Mouse (Mus musculus): ENCODE results near the gene Ncapg2. TPM values are rescaled to one million over a fixed set of nuclear protein-coding genes. Genes with fewer than 3 reads are reported as not detected.
A peak's percentile ranks its signal among the peaks of the same experiment; 100 is the strongest.

The Ncapg2 gene
- polyA plus RNA-seq, 1 experiment from 2014 or later: 43.2 TPM

DNA sequence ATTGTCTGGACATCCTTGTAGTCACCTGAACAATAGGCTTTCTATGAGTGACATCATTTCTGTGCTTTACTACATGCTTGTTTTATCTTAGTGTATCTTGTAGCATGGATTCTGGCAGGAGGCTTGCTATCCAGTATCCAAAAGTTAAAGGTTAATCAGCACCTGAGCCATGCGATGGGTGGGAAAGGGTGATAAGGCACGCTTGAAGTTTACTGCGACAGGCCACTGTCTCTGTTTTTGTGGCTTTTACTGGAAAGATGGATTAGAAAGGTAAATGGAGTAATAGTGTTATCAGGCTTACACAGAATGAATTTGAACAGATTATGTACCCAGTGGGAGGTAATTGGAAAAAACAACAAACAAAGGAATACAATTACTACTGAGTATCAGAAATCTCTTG, 37.0 kb downstream of the Ncapg2 start:
- no peak for DNase-seq (ENCODE audit: low spot score)

DNA sequence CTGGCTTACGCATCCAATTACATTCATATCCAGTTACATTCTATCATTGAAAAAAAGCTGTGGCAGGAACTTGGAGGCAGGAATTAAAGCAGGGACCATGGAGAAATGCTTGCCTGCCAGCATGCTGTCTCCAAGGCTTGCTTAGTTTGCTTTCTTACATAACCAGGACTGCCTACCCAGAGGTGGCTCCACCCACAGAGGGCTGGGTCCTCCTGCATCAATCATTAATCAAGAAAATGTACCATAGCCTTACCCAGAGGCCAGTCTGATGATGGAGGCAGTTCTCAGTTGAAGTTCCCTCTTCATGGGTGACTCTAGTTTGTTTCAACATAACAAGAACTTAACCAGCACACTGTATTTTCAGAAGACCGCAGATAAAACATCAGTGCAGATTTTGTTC, 44.3 kb downstream of the Ncapg2 start:
- no peak for DNase-seq (ENCODE audit: low spot score)

DNA sequence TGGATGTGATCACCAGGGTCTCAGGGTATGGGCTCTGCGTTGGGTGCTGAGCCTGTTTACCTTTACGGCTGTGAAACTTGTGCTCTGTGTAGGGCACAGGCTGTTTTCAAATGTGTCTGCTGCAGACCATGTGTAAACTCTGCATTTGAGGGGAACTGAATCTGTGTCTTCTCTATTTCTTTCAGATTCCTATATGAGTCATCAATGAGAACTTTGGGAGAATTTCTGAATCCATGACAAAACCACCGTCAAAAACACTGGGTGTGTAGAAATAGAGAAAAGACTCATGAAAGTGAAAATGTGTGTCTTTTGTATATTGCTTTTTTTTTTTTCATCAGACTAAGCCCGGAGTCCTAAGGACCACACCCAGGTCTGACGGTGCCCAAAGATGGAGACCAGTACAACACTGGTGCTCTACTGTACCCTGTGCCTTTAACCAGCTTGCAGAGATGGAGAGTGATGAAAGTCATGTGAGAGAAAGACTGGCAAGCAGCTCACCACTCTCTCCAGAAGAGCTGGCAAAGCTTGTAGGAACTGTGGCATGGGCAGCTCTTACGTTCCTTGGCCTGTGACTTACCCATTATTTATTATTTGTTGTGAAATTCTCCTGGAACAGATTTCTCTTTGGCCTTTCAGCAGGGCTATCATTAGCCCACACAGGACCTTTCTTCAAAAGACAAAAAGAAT, 55.3 kb downstream of the Ncapg2 start:
- no peak for DNase-seq (ENCODE audit: low spot score)

DNA sequence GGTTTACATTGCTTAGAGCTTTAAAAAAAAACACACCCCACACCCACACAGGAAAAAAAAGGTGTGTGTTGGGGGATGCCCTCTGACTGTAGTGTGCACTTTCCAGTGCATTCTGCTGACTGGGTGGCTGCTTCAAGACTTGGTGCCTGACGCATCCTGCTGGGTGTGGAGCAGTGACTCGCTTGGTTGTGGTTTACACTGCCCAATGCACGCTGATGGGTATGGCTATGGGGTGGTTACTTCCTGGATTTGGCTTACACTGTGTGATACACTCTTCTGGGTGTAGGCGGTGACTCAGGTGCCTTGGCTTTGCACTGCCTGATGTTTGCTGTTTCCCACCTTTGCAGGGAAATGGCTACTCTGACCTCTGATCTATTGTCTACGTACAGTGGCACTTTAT, 61.8 kb downstream of the Ncapg2 start:
- DNase-seq (ENCODE audit: low spot score): peak; percentile 7

DNA sequence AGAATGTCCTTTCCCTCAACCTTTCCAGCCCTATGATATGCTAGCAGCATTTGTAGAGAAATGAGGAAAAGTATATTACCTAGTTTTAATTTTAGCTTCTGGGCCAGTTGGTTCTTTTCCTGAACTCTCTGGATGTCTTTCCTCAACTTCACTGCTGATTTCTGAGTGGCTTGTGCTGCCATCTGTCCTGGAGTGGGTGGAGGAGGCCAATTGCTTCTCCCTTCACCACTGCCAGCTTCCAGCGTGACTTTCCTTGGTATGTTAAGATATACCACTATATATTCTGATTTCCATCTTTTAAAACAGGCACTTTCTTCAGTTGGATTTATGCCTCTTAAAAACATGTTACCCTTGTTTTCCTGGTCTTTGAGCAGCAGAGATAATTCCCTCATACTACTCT, 63.1 kb downstream of the Ncapg2 start:
- DNase-seq (ENCODE audit: low spot score): no peak

DNA sequence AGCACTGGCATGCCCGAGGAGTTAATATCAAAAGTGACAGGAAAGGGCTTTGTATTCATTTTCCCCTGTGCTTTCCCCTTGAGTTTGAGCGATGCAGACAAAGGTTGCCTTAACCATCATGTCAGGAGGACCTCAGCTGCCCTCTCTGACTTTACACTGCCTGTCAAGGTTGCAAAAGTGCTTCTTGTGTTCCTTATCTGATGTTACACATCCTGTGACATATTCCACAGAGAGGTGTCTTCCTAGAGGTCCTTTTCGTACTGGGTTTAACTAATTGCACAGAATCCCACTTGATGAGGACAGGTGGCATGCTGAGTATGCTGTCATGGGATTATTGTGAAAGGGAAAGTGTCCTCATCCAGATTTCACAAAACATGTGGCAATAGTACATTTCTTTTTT, 63.9 kb downstream of the Ncapg2 start:
- no peak for DNase-seq (ENCODE audit: low spot score)

DNA sequence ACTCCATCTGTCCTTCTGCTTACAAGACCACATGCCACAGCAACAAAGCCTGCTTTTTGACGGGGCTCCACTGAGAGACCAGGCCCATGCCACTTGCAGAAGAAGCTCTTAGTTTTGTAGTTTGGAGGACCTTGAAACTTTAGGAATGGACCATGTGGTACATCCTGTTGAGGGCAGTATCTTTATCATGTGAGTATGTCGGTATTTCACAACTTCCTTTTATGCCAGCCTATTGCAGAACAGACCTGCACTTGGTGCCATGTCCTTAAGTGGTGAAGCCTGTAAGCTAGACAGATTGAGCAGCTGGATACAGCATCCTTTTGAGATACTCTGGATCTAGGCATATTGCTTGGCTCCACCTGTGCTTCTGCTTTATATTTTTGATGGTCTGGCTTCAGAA, 68.1 kb downstream of the Ncapg2 start:
- DNase-seq (ENCODE audit: low spot score): no peak

DNA sequence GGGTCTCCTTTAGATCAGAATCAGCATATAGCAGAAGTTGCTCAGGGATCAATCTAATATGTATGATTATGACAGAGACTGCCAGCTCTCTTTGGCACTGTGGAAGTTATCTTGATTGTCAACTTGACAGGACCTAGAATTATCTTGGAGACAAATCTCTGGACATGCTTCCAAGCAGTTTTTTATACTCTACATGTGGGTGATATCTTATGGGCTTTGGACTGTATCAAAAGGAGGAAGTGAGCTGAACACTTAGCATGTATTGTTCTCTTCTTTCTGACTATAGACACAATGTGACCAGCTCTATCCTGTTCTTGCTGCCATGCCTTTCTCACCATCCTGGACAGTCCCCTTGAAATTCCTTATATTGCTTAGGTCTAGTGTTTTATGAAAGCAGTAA, 68.6 kb downstream of the Ncapg2 start:
- DNase-seq (ENCODE audit: low spot score): no peak

DNA sequence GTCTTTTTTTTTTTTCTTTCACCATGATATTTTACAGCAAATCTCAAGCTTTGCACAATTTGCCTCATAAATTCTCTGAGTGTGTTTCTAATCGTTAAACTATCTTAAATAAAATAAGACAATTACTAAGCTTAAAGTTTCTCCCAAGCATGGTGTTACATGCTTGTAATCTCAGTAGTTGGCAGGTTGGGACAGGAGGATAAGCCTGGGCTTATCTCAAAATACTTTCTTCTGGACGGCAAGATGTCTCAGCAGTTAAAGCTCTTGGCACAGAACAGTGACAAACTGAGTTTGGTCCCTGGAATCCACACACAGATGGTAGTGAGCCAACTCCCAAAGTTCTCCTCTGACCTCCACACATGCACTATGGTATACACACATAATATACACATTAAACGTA, 69.5 kb downstream of the Ncapg2 start:
- DNase-seq (ENCODE audit: low spot score): no peak

DNA sequence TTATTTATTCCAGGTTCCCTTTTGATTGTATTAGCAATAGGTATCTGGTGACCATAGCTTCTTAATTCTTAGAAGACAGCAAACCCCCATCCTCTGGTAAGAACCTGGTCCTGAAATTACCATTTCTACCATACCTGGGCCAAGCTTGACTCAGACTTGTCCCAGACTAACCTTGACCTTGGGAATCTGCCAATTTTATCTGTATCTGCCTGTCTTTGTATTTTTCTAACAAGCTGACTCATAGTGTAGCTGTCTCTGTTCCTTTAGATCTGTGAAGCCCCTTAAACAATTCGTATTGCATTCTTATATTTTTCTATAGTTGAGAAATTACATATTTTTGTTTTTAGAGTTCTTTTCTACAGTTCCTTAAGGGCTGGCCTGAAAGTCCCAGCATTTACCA, 73.6 kb downstream of the Ncapg2 start:
- DNase-seq (ENCODE audit: low spot score): no peak

DNA sequence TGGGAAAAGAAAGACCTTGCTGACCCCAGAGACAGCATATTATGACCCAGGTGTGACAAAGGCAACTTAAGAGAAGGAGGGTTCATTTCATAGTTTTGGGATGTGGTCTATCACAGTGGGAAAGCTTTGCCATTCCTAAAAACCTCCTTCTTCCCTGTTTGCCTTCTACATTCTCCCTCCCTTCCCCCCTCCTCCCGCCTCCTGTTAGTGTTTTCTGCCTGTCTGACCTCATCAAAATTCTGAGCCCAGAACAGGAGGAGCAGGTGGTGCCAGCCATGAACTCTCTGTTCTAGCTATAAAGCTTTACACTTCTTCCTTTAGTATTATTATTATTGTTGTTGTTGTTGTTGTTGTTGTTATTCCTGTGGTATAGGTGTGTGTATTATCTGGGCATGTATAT, 76.7 kb downstream of the Ncapg2 start:
- no peak for DNase-seq (ENCODE audit: low spot score)

DNA sequence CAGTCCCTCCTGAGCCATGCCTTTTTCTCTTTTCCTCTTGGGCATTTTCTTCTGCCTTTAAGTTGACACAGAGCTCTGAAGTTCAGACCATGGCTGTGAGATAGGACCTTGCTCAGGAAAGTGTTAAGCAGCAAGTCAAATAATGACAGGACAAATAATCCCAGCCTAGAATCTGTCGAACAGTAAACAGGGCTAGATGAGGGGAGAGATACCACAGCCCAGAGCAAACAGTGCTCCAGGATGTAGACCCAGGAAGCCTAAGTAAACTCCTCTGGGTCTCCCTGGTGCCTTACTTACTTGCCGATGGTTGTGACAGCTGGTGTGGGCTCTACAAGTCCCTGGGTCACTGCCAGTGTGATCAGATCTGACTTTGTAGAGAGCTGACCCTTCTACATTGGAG, 78.4 kb downstream of the Ncapg2 start:
- DNase-seq (ENCODE audit: low spot score): no peak

DNA sequence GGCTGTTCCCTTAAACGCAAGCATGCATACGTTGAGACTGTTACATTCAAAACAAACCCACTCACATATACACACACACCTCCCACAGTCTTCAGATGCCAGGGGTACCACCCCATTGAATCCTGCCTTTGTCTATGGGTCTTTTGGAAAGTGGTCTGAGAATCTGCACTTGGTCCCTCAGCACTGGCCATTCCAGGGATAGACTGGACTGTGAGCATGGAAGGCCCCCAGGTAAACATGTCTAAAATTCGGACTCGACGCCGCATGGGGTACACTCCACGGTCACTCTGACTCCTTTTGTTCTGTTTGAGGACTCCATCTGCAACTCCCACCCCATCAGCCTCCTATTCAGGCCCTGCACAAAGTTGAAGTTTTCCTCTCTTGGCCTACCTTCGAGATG, 79.8 kb downstream of the Ncapg2 start:
- no peak for DNase-seq (ENCODE audit: low spot score)

DNA sequence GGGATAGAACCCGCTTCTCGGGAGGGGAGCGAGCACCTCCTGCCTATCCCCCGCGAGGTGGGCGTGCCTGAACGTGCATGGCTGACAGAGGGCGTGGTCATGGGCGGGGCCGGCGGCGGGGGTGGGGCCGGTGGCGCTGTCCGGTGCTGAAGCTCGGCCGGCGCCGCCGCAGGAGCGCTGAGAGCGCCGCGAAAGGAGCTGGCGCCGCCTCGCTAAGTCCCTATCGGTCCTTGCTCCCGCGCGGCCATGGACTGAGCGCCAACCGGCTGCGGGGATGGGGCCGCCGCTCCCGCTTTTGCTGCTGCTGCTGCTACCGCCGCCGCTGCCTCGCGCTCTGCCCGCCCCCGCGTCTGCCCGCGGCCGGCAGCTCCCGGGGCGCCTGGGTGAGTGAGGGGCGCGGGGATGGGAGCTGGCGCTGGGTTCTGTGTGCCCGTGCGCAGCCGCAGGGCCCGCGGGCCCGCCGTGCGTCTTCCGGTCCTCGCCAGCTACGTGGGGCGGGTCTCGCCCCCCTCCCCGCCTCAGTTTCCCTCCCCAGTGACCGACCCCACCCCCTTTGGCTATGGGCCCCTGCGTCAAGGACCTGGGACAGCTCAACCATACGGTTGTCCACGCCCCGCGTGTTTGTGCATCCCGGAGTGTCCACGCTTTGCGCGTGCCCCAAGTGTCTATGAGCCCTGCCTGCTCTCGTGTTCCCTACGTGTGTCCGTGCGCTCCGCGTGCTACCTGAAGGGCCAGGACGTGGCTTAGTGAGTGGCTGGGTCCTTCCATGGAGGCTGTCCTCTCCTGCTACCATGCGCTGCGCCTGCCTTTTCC, 80.6 kb downstream of the Ncapg2 start, which contains the start of gene Ptprn2:
TSS of gene Ptprn2 (plus strand) at position 130 of the 813 bp plus-strand sequence.
- DNase-seq (ENCODE audit: low spot score): peak; percentile 73

DNA sequence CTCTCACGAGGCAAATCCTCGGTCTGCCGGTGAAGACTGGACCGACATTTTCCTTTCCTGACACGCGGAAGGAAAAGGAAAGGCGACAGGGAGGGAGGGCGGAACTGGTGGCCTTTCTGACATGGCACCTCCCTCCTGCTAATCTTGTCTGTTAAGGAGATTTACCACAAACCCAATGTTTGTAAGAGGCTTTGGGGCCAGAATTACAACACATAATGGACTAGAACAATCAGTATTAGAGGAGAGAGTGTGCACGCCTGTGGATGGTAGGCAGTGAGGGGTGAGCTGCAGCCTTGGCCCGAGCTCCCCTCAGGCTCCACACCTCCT, 81.2 kb downstream of the Ncapg2 start:
- no peak for DNase-seq (ENCODE audit: low spot score)

DNA sequence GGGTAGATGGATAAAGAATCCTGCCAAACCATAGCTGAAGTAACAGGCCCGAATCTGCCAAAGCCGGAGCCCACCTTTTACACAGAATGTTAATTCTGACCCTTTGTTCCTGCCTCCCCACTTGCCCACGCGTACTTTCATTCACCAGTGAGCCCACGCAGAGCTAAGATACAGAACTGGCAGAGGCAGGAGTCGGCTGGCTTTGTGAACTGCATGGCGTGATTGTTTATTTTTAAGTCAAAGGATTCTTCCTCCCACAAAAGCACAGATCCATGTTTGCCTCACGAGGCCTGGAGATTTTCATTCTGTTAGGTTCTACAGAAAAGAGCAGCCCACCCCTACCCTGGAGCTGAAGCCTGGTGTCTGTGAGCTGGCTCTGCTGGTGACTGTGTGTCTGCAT, 83.6 kb downstream of the Ncapg2 start:
- no peak for DNase-seq (ENCODE audit: low spot score)

DNA sequence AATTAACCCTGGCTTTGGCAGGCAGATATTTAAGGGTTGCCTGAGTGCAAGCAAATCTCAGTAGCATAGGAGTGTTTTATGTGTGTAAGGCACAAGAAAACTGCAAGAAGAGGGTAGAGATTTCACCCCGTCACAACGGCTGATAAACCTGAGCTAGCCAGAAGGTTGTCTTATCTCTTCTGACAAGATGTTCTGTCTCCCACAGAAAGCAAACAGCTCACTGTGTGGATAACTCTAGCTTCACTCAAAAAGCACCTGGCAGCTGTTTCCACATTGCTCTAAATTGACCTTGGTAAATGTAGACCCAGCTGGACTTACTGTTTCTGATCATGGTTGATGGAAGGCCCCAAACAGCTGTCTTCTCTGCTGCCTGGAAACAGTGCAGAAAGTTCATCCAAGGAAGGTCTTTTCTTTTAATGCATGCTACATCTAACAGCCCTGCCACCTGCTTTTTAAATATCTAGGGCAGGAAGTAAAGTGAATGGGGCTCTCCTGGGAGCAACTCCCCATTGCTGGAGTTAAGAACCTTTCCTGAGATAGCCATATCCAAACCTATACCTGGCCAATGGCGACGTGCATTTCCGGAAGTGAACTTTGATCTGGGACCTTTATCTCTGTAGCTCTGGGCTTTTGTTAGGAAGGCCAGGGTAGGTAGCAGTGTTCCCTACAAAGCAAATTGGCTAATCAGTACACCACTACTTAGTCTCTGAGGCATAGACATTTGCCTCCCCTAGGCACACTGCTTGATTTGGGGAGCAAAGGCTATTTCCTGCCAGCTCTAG, 85.6 kb downstream of the Ncapg2 start:
- DNase-seq (ENCODE audit: low spot score): no peak

DNA sequence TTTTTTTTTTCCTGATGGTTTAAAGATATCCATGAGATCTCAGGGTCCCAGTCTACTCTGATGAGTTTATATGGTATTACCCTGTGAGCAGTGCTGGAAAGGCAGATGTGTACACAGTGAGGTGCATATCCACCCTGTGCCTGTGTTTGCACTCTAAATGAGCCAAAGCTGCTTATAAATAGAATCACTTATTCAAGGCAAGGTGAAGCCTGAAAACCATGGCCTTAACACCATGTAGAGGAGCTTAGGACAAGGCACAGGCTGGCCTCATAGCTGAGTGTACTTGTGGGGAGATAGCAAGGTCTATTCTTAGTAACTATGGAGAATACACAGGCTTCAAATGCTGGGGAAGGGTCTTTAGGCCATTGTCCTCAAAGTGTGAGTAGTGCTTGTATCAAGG, 93.5 kb downstream of the Ncapg2 start:
- DNase-seq (ENCODE audit: low spot score): no peak

DNA sequence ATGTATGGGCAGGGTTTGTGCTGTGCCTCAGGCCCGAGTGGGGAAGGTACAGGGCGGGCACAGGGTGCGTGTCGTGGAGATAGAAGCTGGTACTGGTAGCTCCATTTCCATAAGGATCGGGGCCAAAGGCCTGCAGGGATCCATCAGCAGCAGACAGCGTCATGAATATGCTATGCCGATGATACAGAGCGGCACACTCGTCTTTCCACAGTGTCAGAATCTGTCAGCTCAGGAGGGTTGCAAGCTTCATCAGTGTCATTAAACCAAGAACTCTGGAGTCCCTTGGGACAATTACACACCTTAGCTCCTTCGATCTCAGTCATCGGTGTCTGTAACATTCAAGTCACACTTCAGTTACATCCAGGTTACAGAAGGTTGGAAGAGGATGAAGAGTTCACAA, 95.5 kb downstream of the Ncapg2 start:
- DNase-seq (ENCODE audit: low spot score): no peak

DNA sequence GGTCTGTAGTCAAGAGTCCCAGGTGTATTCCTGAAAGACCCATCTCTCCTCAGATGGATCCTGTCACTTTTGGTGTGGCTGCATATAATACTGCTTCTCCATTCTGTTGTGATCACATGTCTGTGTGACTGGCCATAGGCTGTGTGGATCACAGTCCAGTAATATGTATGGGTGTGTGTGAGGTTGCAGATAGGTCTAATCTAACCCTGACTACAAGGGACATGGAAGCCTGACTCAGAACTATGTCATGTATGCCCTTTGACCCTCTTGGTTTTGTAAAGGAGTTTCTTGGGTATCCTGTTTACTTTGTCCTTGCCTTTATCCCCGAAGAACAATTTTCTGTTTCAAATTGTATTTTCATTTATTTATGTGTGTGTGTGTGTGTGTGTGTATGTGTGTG, 107.3 kb downstream of the Ncapg2 start:
- DNase-seq (ENCODE audit: low spot score): no peak

Data from thymus, postnatal 0 days (tissue).